Mouse (Mus musculus) myocyte (in vitro differentiated cells): ENCODE measurements at regions not wholly inside any gene's neighbourhood (a gene's known extent, or its start where the extent isn't known, plus 50 kb on each side); places are given as distances from the start of the nearest gene placed in this dataset.

ENCODE experiments used
- MYOG ChIP-seq, 3 experiments: IDR thresholded peaks; one replicate each; pipeline ENCODE4 v1.6.1; 2011; ENCODE audit warnings: control low read depth in 2 of 3, low read depth in 2 of 3, mild to moderate bottlenecking in 2 of 3; ENCODE audit not compliant: insufficient read length in 2 of 3, control insufficient read depth in 1 of 3, insufficient read depth in 1 of 3
- POLR2A ChIP-seq: IDR thresholded peaks from one replicate; pipeline ENCODE4 v1.6.1; 2011; ENCODE audit warnings: low read depth, mild to moderate bottlenecking, control low read depth, moderate library complexity; ENCODE audit not compliant: insufficient read length
- POLR2AphosphoS2 ChIP-seq: IDR thresholded peaks from one replicate; pipeline ENCODE4 v1.6.1; 2011; ENCODE audit warnings: low read depth, control low read depth; ENCODE audit not compliant: insufficient read length

DNA sequence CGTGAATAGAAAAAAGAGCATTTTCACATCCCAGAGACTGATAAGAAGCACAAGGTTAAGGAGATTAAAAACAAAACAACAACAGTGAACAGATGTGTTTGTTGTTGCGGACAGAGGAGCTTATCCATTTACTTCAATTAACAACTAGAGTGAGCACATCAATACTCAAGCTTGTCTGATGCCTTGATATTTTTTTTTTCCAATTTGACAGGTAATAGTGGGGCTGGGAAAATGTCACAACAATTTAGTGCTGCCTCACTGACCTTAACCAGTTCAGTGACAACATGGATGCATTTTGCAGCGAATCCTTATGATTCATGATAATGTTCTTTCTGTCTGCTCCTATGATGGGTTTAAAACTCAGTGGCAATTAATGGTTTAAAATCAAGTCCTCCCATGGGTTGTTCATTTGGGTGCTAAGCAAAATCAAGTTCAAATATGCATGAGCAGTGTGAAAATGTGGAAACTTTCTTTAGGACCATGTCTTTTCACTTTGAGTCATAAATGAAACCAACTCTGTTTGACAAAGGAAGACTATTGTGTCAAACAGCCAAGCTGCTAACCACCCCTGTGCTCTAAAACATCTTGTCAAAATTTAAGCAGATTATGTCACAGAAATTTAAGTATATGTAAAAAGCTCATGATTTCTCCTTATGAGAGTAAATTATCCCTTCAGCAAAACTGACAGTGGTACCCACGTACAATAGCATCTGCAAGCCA, 641.0 kb downstream of the Car8 start:
- TF ChIP-seq POLR2AphosphoS2 (no peak), POLR2A (no peak), MYOG (IDR thresholded peaks at IDR 0.05; ENCODE audit: control insufficient read depth in 1 of 3, insufficient read depth in 1 of 3, insufficient read length in 2 of 3, low read depth in 2 of 3) (no peak)
